Mouse (Mus musculus): ENCODE results near the gene Tmem214. TPM values are rescaled to one million over a fixed set of nuclear protein-coding genes. Genes with fewer than 3 reads are reported as not detected.

The Tmem214 gene
- polyA plus RNA-seq (2015; fragmentation: Nextera tagmentation; extraction: Ambion mirVana) = 93.3 and 95.2 TPM in 2 replicates

DNA sequence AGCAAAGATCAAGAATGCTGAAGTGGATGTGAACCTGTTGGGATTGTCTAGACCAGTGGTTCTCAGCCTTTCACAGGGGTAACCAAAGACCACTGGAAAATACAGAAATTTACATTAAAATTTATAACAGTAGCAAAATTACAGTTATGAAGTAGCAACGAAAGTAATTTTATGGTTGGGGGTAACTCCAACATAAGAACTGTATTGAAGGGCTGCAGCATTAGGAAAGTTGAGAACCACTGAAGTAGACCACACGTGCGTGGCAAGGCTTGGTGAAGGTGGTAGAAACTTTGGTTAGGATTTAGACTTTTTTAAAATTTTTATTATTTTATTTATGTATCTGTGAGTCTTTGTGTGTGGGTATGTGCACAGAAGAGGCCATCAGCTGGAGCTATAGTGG, at the start of gene Tmem214:
Gene Tmem214 (plus strand): TSS at position 301 of the 400 bp plus-strand sequence.
- Histone ChIP-seq H3K4me1 (peaks cover 20% of the 10 kb centered on the region), H3K9ac (peak within 1 kb of the TSS; percentile 95; the same call in 1 of the 2 replicates), H3K27ac (peak within 1 kb of the TSS; percentile 67; the same call in 1 of the 2 replicates), H3K4me3 (peak within 1 kb of the TSS; percentile 88; the same call in 1 of the 2 replicates), H3K4me2 (replicated peaks) (peak within 1 kb of the TSS; percentile 83), H3K9me3 (no peaks in the 10 kb centered on the region), H3K36me3 (peaks cover 54% of the 10 kb centered on the region), H3K27me3 (no peaks in the 10 kb centered on the region)
- WGBS = 93% methylated on average over 3 of the region's 3 CpGs
- ATAC-seq (ENCODE audit: low FRiP score, low read depth) = no peak

DNA sequence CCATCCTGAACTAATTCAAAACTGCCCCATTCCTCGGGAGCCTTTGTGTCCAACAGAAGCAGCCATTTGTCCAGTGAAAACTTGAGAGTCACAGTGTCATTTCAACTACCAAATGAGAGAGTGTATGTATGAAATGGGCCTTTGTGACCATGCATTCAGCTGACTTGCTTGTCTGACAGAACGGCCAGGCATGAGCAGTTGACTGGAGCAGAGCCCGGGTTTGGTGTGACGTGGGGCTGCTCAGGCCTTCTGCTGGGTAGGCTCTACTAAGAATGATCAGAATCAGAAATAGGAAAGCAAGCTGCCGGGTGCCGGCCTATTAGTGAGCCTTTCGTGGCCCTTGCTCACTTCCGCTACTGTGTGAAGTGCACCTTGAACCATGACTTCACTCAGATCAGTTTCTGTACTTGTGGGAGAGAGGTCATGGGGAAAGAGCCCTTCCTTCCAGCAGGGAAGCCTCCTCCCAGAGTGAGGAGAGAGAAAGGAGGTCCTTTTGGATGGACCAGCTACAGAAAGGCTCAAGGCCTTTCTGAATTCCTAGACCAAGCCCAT, 49.0 kb upstream of the Tmem214 start:
- Histone ChIP-seq H3K9ac (no peak overlapping the region), H3K4me2 (replicated peaks) (no peak overlapping the region), H3K4me3 (no peak overlapping the region), H3K27me3 (no peaks in the 10 kb centered on the region), H3K9me3 (no peaks in the 10 kb centered on the region), H3K4me1 (peaks cover 23% of the 10 kb centered on the region), H3K36me3 (no peaks in the 10 kb centered on the region), H3K27ac (no peak overlapping the region)
- no peak for ATAC-seq (ENCODE audit: low FRiP score, low read depth)
- 89% methylated on average over 8 of the region's 8 CpGs for WGBS

DNA sequence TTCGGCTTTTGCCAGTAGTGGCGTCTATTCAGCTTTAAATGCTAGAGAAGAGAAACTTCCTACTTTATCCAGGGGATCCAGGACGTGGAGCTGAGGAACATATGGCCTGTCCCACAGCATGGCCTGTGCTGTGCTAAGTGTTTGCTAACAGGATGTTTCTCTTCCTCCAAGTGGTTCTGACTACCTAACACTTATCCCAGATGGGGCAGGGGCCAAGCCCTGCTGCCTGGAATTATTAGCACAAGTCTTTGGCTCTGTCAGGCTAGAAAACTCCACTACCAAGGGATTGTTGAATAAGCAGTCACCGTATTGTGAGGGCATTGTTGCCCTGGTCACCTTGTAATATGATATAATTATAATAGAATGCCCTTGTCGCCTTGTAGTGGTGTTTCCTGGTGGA, 45.1 kb upstream of the Tmem214 start:
- Histone ChIP-seq H3K4me2 (replicated peaks) (no peak overlapping the region), H3K4me1 (no peaks in the 10 kb centered on the region), H3K9ac (no peak overlapping the region), H3K4me3 (no peak overlapping the region), H3K27me3 (no peaks in the 10 kb centered on the region), H3K36me3 (no peaks in the 10 kb centered on the region), H3K27ac (no peak overlapping the region), H3K9me3 (no peaks in the 10 kb centered on the region)
- ATAC-seq (ENCODE audit: low FRiP score, low read depth) = no peak
- WGBS = 72% methylated on average over 5 of the region's 5 CpGs

DNA sequence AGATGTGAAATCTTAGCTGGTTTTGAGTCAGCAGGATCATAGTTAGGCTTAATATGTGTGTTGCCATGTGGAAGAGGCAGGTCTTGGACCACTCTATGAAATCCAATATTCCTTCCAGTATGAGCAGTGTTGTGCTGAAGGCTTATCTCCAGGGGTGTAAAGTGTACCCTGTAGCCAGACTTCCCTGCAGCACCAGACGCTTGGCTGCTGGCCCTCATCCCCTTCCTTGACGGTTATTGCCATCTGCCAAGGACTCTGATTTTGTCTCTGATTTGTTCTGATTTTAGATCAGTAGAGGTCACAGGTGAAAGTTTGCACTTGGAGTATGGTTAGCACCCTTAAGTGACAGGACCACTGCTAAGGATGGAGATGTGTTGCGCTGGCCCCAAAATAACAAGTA, 44.7 kb upstream of the Tmem214 start:
- no peak overlapping the region for H3K9ac ChIP-seq
- no peaks in the 10 kb centered on the region for H3K27me3 ChIP-seq
- H3K4me1 ChIP-seq = no peaks in the 10 kb centered on the region
- no peak for ATAC-seq (ENCODE audit: low FRiP score, low read depth)
- H3K36me3 ChIP-seq = no peaks in the 10 kb centered on the region
- no peak overlapping the region for H3K4me3 ChIP-seq
- H3K9me3 ChIP-seq = no peaks in the 10 kb centered on the region
- no peak overlapping the region for H3K4me2 ChIP-seq (replicated peaks)
- WGBS = 72% methylated on average over 3 of the region's 3 CpGs
- no peak overlapping the region for H3K27ac ChIP-seq

DNA sequence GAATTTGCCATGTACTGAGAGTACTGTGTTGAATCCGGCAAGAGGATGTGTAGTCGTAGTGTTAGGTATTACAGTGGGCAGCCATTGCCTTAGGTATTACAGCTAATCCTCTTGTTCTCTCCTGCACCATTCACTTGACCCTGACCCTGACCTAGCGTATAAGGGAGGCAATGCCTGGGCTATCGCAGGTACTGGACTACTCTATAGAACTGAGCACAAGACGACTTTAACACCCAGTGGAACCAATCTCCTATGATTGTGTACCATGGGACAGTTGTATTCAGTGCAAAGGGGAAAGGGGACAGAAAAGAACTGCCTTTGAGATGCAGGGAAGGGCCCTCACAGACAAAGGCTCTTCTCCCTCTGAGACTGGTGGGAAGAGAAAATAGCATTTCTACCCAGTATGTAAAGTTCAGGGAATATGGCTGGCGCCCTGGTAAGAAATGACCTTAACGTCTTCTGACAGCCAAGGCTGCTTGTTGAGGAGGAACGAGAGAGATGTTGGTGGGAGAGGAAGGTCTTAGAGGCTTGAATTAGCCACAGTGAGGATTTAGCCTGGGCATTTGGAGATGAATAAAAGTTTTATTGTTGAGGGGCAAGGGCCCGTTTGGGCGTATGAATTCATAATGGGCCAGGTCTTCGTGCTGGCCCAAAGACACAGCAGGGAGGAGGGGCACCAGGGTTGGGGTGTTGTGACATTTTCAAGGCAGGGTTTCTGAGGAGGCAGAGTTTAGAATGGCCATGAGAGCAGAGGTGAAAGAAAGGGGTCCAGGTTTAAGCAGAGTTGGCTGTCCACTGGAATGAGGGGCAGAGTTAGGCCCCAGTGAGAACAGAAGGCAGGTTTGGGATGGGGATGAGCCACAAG, 43.5 kb upstream of the Tmem214 start:
- no peaks in the 10 kb centered on the region for H3K4me1 ChIP-seq
- 85% methylated on average over 11 of the region's 11 CpGs for WGBS
- H3K36me3 ChIP-seq = no peaks in the 10 kb centered on the region
- no peak overlapping the region for H3K9ac ChIP-seq
- ATAC-seq (ENCODE audit: low FRiP score, low read depth) = no peak
- H3K9me3 ChIP-seq = no peaks in the 10 kb centered on the region
- no peak overlapping the region for H3K4me3 ChIP-seq
- 0 out of 2 replicates have a peak overlapping the region, but pooled peaks have one; percentile 33 for H3K27ac ChIP-seq
- H3K27me3 ChIP-seq = no peaks in the 10 kb centered on the region
- no peak overlapping the region for H3K4me2 ChIP-seq (replicated peaks)

DNA sequence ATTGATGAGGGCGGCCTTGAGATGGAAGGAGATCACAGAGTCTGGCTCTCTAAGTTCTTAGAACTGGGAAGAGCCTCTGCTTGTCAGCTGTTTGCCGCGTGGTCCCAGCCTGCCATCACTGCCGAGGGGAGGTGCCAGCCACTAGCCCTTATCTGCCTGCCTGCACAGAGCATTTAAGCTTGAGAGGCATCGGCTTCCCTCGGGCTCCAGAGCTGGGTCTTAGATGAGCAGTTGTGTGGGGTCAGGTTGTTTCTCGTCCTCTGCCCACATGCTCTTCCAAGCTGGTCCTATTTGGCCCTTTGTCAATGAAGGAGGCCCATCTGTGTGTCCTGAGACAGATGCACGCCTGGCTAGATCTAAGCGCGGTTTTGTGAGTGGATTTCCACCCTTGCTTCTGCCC, 42.6 kb upstream of the Tmem214 start:
- H3K4me1 ChIP-seq = no peaks in the 10 kb centered on the region
- no peak overlapping the region for H3K27ac ChIP-seq
- H3K9me3 ChIP-seq = no peaks in the 10 kb centered on the region
- H3K9ac ChIP-seq = no peak overlapping the region
- H3K27me3 ChIP-seq = no peaks in the 10 kb centered on the region
- WGBS = 71% methylated on average over 10 of the region's 10 CpGs
- H3K4me3 ChIP-seq = no peak overlapping the region
- no peaks in the 10 kb centered on the region for H3K36me3 ChIP-seq
- no peak overlapping the region for H3K4me2 ChIP-seq (replicated peaks)
- no peak for ATAC-seq (ENCODE audit: low FRiP score, low read depth)

DNA sequence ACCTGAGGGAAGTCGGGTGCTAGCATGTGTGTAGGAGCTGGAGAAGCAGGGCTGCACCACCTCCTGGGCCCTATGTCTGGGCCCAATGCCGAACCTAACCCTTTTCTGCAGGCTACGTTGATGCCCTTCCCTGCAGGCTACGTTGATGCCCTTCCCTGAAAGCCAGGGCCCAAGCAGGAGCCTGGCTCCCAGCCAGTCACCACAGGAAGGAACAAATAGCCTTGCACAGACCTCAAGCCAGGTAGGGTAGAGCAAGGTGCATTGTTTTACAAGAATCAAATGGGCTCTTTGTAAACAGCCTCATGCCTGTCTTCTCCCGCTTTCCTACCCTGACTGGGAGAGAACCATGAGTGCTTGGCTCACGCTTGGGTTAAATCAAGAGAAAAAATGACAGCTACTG, 42.0 kb upstream of the Tmem214 start:
- H3K4me3 ChIP-seq = no peak overlapping the region
- no peaks in the 10 kb centered on the region for H3K4me1 ChIP-seq
- no peaks in the 10 kb centered on the region for H3K9me3 ChIP-seq
- no peak overlapping the region; the same call in 1 of the 2 replicates for H3K9ac ChIP-seq
- no peak for ATAC-seq (ENCODE audit: low FRiP score, low read depth)
- H3K27ac ChIP-seq = no peak overlapping the region
- H3K36me3 ChIP-seq = no peaks in the 10 kb centered on the region
- no peaks in the 10 kb centered on the region for H3K27me3 ChIP-seq
- 72% methylated on average over 6 of the region's 6 CpGs for WGBS
- H3K4me2 ChIP-seq (replicated peaks) = no peak overlapping the region

DNA sequence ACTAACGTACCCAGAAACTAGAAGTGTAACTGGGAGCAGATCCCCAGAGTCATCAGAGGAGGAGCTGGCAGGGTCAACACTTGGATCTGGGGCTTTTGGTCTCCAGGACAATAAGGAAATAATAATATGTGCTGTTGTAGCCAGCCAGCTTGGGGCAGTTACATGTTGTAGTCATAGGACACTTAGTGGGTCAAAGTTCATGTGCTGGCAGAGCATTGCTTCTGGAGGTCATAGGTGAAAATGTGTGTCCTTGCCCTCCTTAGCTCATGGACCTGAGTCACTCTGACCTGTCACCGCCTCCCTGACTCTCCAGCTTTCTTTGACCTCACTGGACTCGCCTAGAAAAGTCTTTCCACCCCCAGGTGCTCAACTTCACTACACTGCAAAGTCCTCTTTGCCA, 34.4 kb upstream of the Tmem214 start:
- no peak for ATAC-seq (ENCODE audit: low FRiP score, low read depth)
- Histone ChIP-seq H3K4me2 (replicated peaks) (no peak overlapping the region), H3K4me3 (no peak overlapping the region), H3K9me3 (no peaks in the 10 kb centered on the region), H3K27me3 (no peaks in the 10 kb centered on the region), H3K9ac (no peak overlapping the region), H3K4me1 (no peaks in the 10 kb centered on the region), H3K27ac (no peak overlapping the region), H3K36me3 (peaks cover 21% of the 10 kb centered on the region)
- 78% methylated on average over 3 of the region's 3 CpGs for WGBS

DNA sequence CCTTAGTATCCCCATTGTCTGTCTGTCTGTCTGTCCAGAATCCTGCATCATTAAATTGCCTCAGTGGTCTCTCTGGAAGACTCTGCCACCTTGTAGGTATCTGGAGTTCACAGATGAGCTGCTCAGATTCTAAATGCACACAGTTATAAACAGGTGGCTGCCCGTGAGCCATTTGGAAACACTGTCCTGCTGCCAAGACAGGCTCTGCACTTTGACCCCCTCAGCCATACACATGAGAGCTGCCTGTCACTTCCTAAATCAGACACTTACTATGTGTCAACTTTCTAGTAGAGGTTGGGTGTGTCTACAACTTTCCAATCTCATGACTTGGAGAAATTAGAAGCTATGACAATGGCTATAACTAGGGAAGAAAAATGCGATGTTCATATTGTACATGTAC, 28.1 kb upstream of the Tmem214 start:
- peaks cover 21% of the 10 kb centered on the region for H3K36me3 ChIP-seq
- H3K9ac ChIP-seq = no peak overlapping the region
- H3K9me3 ChIP-seq = no peaks in the 10 kb centered on the region
- 82% methylated on average over 2 of the region's 2 CpGs for WGBS
- ATAC-seq (ENCODE audit: low FRiP score, low read depth) = no peak
- H3K4me1 ChIP-seq = no peaks in the 10 kb centered on the region
- H3K4me2 ChIP-seq (replicated peaks) = no peak overlapping the region
- no peak overlapping the region for H3K4me3 ChIP-seq
- no peaks in the 10 kb centered on the region for H3K27me3 ChIP-seq
- H3K27ac ChIP-seq = no peak overlapping the region

DNA sequence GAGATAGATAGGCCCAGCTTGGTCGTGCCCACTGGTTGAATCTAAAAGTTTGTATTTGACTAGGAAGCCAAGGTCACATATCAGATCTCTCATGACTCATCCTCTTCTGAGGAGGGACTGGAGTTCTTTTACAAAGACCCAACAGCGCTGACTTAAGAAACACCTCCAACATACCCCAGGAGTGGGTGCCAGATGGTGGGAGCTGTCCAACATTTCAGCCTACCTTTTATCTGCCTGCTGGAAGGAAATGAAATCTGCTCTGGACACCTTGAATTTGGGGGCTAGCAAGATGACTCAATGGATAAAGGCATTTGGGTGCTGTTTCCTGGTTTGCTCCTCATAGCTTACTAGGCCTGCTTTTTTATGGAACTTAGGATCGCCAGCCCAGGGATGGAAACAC, 25.9 kb upstream of the Tmem214 start:
- Histone ChIP-seq H3K27ac (no peak overlapping the region), H3K27me3 (no peaks in the 10 kb centered on the region), H3K9me3 (no peaks in the 10 kb centered on the region), H3K36me3 (peaks cover 12% of the 10 kb centered on the region), H3K4me2 (replicated peaks) (no peak overlapping the region), H3K4me3 (no peak overlapping the region), H3K9ac (no peak overlapping the region), H3K4me1 (no peaks in the 10 kb centered on the region)
- no peak for ATAC-seq (ENCODE audit: low FRiP score, low read depth)
- WGBS = 48% methylated on average over 3 of the region's 3 CpGs

DNA sequence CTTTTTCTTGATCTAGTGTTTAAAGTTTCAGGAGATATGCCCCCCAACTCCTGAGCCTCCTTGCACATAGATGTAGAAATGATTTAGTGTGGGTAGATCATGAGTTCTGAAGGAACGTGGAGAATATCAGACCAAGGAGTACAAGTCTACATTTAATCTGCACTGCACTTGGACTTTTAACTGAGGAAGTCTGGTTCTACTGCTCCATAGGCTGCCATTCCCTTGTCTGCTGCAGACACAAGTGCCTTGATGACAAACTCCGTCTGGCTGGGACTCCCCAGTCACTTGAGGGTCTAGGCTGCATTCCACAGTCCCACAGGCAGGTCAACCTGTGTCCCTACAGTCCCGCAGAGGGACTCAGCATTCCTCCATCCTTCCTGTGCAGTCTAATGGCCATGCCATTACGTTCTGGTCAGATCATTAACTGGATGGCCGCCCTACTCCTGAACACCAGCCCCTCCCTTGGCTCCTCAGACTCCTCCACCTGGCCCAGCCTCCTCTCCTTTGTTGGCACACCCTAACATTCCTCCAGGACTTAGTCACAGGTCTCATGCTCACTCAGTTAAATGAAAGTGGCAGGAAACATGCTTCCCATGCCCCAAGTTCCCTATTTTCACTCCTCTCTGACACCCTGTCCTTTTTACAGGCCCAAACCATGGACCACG, 17.8 kb upstream of the Tmem214 start:
- H3K9me3 ChIP-seq = no peaks in the 10 kb centered on the region
- no peak for ATAC-seq (ENCODE audit: low FRiP score, low read depth)
- WGBS = 53% methylated on average over 6 of the region's 6 CpGs
- H3K27ac ChIP-seq = no peak overlapping the region
- H3K36me3 ChIP-seq = no peaks in the 10 kb centered on the region
- H3K9ac ChIP-seq = no peak overlapping the region
- H3K4me1 ChIP-seq = 0 out of 2 replicates have a peak, but pooled peaks cover 7% of the 10 kb centered on the region
- no peaks in the 10 kb centered on the region for H3K27me3 ChIP-seq
- H3K4me2 ChIP-seq (replicated peaks) = no peak overlapping the region
- no peak overlapping the region for H3K4me3 ChIP-seq

DNA sequence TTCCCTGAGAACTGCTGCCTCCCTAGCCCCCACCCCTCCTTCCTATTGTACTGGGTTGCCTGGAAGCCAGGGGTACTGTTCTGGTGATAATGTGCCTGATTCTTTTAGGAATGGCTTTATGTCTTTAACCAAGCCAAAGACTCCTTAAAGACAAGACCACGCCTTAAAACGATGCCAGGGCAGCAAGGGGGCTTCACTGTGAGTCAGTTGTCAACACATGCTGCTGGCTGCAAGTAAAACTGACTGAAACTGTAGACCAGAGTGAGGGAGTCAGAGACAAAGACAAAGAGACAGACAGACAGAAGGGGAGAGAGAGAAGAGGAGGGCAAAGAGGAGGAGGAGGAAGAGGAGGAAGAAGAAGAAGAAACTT, 17.3 kb upstream of the Tmem214 start:
- 77% methylated on average over 2 of the region's 2 CpGs for WGBS
- H3K9ac ChIP-seq = no peak overlapping the region
- H3K36me3 ChIP-seq = no peaks in the 10 kb centered on the region
- no peaks in the 10 kb centered on the region for H3K9me3 ChIP-seq
- H3K27me3 ChIP-seq = no peaks in the 10 kb centered on the region
- no peak overlapping the region for H3K4me3 ChIP-seq
- H3K27ac ChIP-seq = no peak overlapping the region
- no peak for ATAC-seq (ENCODE audit: low FRiP score, low read depth)
- 0 out of 2 replicates have a peak, but pooled peaks cover 7% of the 10 kb centered on the region for H3K4me1 ChIP-seq
- H3K4me2 ChIP-seq (replicated peaks) = no peak overlapping the region
